Mouse (Mus musculus) heart, embryonic 16.5 days (tissue): ENCODE measurements around the gene Lpcat2b. TPM values are rescaled to one million over a fixed set of nuclear protein-coding genes. Genes with fewer than 3 reads are reported as not detected.
A peak's percentile ranks its signal among the peaks of the same experiment; 100 is the strongest.
"Not testable (repeated sequence)": the region's sequence is repeated elsewhere in the genome, so short reads cannot be mapped to it uniquely, and the experiment has no call there.

Experiments
- ATAC-seq: fragments of 200-750 bp; cut with Nextera tagmentation; replicated peaks from 2 replicates; pipeline ENCODE4 v1.8.0; 2017; ENCODE audit warnings: moderate number of reproducible peaks; ENCODE audit not compliant: insufficient read depth, low FRiP score; ENCODE audit errors: extremely low read depth
- H3K27ac ChIP-seq: fragments of 300-500 bp; sonication (generic); 2 replicates; pipeline ENCODE4 v1.5.1; 2014; ENCODE audit warnings: mild to moderate bottlenecking, low read length, control low read depth, moderate library complexity
- H3K27me3 ChIP-seq: fragments of 300-500 bp; sonication (generic); 2 replicates; pipeline ENCODE4 v1.6.1; 2014; ENCODE audit warnings: low read length, mixed read lengths; ENCODE audit not compliant: control insufficient read depth, insufficient read depth
- H3K36me3 ChIP-seq: fragments of 300-500 bp; sonication (generic); 2 replicates; pipeline ENCODE4 v1.6.1; 2014; ENCODE audit not compliant: control insufficient read depth, insufficient read depth
- H3K4me1 ChIP-seq: fragments of 300-500 bp; sonication (generic); 2 replicates; pipeline ENCODE4 v1.6.1; 2014; ENCODE audit warnings: low read length, mixed read lengths; ENCODE audit not compliant: control insufficient read depth, insufficient read depth
- H3K4me2 ChIP-seq: fragments of 300-500 bp; sonication (generic); 2 replicates; pipeline ENCODE4 v1.6.1; 2014; ENCODE audit warnings: low read depth, mild to moderate bottlenecking, control low read depth, low read length
- H3K4me3 ChIP-seq: fragments of 300-500 bp; sonication (generic); 2 replicates; pipeline ENCODE4 v1.5.1; 2014; ENCODE audit warnings: mild to moderate bottlenecking, control low read depth, low read length
- H3K9ac ChIP-seq: fragments of 300-500 bp; sonication (generic); 2 replicates; pipeline ENCODE4 v1.6.1; 2014; ENCODE audit warnings: low read length, control low read depth
- H3K9me3 ChIP-seq: fragments of 300-500 bp; sonication (generic); replicated peaks from 2 replicates; pipeline ENCODE4 v1.6.1; 2016; ENCODE audit warnings: low read length; ENCODE audit not compliant: control insufficient read depth
- WGBS: fragments of 180-500 bp; shearing (Covaris S2); extraction: QIAGEN DNeasy Blood & Tissue Kit; methylation state at CpG from one replicate; pipeline ENCODE4 v1.1.7; 2014; 5-methylcytosine and 5-hydroxymethylcytosine counted together
- polyA plus RNA-seq: library from polyadenylated mRNA; unstranded; fragments of >200 nt; fragmentation: Nextera tagmentation; extraction: Ambion mirVana; gene quantifications from 2 replicates; pipeline ENCODE4 v1.2.1, GENCODE M21; 2015

Gene Lpcat2b
- polyA plus RNA-seq, result not detected in 2 replicates

GRCm38 (mm10) chr5:107431249-107431648, at the start of gene Lpcat2b:
Gene Lpcat2b (plus strand): TSS chr5:107431549.
- no peak within 1 kb of the TSS for H3K9ac ChIP-seq
- H3K36me3 ChIP-seq, result no peaks in the 10 kb centered on the region
- no peaks in the 10 kb centered on the region for H3K27me3 ChIP-seq
- 68% methylated on average over 3 of the region's 3 CpGs for WGBS
- no peak within 1 kb of the TSS for H3K27ac ChIP-seq
- no peak for ATAC-seq
- H3K4me2 ChIP-seq, result no peak within 1 kb of the TSS
- no peak within 1 kb of the TSS for H3K4me3 ChIP-seq
- H3K9me3 ChIP-seq, result no peaks in the 10 kb centered on the region
- no peaks in the 10 kb centered on the region for H3K4me1 ChIP-seq

GRCm38 (mm10) chr5:107386448-107386847, 44.9 kb upstream of the Lpcat2b start:
- not testable (repeated sequence) for H3K9ac ChIP-seq, ATAC-seq, H3K4me1 ChIP-seq, H3K4me3 ChIP-seq, H3K36me3 ChIP-seq, H3K27ac ChIP-seq, H3K4me2 ChIP-seq, H3K9me3 ChIP-seq, H3K27me3 ChIP-seq

- no peak overlapping the region for H3K4me2 ChIP-seq
- no peaks in the 10 kb centered on the region; the same call in 1 of the 2 replicates for H3K9me3 ChIP-seq
- WGBS, result 77% methylated on average over 1 of the region's 1 CpGs
- no peaks in the 10 kb centered on the region for H3K27me3 ChIP-seq
- ATAC-seq, result no peak
- no peak overlapping the region for H3K27ac ChIP-seq
- H3K9ac ChIP-seq, result no peak overlapping the region
- H3K36me3 ChIP-seq, result peaks cover 1% of the 10 kb centered on the region
- H3K4me3 ChIP-seq, result no peak overlapping the region
- H3K4me1 ChIP-seq, result no peaks in the 10 kb centered on the region
Observed at GRCm38 (mm10) chr5:107387788-107388187, 43.6 kb upstream of the Lpcat2b start.

DNA sequence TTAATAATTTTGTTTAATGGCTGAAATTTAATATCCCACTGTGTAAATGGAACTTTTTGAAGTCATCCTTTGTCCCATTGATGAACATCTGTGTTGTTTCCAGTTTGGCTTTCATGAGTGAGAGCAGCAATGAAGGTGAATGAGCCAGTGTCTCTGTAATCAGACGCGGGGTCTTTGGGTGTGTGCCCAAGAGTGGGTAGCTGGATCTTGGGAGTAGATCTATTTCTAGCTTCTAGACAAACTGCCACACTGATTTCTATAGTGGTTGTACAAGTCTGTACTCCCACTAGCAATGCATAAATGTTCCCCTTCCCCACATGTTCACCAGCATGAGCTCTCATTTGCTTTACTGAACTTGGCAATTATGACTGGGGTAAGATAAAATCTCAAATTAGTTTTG, 42.0 kb upstream of the Lpcat2b start:
- Histone ChIP-seq H3K4me1 (no peaks in the 10 kb centered on the region), H3K9me3 (no peaks in the 10 kb centered on the region), H3K4me2 (no peak overlapping the region), H3K27me3 (no peaks in the 10 kb centered on the region), H3K27ac (no peak overlapping the region), H3K36me3 (no peaks in the 10 kb centered on the region), H3K9ac (no peak overlapping the region), H3K4me3 (no peak overlapping the region)
- no peak for ATAC-seq
- WGBS, result 92% methylated on average over 2 of the region's 2 CpGs

GRCm38 (mm10) chr5:107394437-107394836, 36.9 kb upstream of the Lpcat2b start:
- Histone ChIP-seq H3K4me3 (no peak overlapping the region), H3K9me3 (no peaks in the 10 kb centered on the region), H3K27me3 (no peaks in the 10 kb centered on the region), H3K9ac (no peak overlapping the region), H3K4me2 (no peak overlapping the region), H3K27ac (no peak overlapping the region), H3K36me3 (no peaks in the 10 kb centered on the region), H3K4me1 (no peaks in the 10 kb centered on the region)
- ATAC-seq, result no peak
- WGBS, result 44% methylated on average over 2 of the region's 2 CpGs

- Histone ChIP-seq H3K27ac (no peak within 1 kb of the TSS), H3K4me1 (peaks cover 7% of the 10 kb centered on the region), H3K4me2 (peak within 1 kb of the TSS; percentile 99), H3K27me3 (peaks cover 12% of the 10 kb centered on the region), H3K4me3 (peak within 1 kb of the TSS; percentile 75), H3K9ac (peak within 1 kb of the TSS; percentile 76), H3K9me3 (no peaks in the 10 kb centered on the region), H3K36me3 (no peaks in the 10 kb centered on the region)
- WGBS, result 28% methylated on average over 5 of the region's 5 CpGs
- no peak for ATAC-seq
Observed at GRCm38 (mm10) chr5:107402436-107402835, 28.9 kb upstream of the Lpcat2b start, which contains the start of gene Ephx4. Gene Ephx4 (plus strand): TSS chr5:107402736.

DNA sequence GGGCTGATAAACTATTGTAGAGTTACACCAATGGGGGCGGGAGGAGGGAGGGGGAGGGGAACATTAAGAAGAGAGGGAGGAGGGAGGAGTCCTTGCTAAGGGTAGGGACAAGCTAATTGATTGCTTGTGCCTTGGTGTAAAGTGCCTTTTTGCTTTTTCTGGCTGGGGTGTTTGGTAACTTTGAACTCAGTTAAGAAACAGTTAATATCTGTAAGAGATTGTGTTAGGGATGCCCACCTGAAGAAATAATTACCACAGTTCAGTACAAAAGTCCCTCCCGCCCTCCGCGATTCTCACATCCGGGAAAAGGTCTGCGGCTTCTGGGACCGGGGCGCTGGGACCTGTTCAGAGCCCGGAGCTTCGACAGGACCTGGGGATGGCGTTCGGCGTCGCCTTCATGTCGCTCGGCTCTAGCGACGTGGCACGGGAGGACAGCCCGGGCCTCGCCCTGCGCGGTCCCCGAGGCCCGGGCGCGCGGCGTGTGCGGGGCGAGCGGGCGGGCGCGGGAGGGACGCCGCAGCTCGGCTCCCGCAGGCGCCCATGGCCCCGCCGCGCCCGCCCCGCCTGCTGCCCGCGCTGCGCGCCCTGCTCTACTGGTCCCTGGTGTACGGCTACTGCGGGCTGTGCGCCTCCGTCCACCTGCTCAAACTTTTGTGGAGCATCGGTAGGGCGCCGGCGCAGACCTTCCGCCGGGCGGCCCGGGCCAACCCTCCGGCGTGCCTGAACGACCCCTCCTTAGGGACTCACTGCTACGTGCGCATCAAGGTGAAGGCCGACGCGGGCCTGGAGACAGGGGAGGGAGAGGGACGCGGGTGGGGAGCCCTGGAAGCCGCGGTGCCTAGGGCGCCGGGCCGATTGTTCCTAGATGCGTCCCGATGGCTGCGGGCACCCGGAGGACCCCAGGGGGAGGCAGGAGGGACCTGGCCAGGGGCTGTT, 28.1 kb upstream of the Lpcat2b start:
- Histone ChIP-seq H3K27me3 (peaks cover 12% of the 10 kb centered on the region), H3K27ac (no peak overlapping the region), H3K9me3 (no peaks in the 10 kb centered on the region), H3K4me2 (peak overlapping the region; percentile 99), H3K9ac (peak overlapping the region; percentile 76), H3K4me3 (peak overlapping the region; percentile 75), H3K4me1 (peaks cover 7% of the 10 kb centered on the region), H3K36me3 (no peaks in the 10 kb centered on the region)
- WGBS, result under 1% methylated on average over 80 of the region's 80 CpGs
- peak; percentile 60 for ATAC-seq

DNA sequence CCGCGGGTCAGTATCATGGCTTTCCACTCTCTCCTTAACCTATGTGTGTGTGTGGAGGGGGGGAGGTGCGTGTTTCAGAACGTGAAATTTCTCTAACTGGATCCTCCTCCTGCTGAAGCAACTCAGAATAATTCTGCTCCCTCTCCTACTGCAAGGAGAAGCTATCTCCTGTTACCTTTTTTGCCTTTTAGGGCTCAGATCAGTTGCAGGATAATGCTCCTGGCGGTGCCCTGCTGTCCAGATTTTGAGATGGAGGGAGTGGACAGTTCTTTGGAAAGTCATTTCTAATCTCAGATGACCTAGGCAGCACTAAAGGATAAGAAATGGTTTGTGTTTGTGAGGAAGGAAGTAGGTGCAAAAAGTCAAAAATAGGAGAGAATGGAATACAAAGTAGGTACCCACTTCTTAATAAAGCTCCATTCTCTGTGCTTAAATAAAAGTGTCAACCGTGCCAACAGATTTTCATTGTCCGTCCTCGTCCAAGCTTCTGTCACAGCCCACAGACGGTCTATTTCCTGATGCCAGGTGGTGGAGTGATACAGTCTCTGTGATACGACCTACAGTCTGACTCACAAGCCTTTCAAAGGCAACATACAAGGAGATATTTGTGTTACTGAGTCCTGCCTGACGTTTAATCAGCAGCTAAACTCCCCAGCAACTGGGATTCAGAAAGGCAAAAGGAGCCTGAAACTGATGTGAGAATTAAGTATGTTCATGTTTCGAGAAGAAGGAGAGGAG, 27.2 kb upstream of the Lpcat2b start:
- peaks cover 12% of the 10 kb centered on the region for H3K27me3 ChIP-seq
- no peak for ATAC-seq
- no peaks in the 10 kb centered on the region for H3K9me3 ChIP-seq
- WGBS, result 27% methylated on average over 12 of the region's 12 CpGs
- no peaks in the 10 kb centered on the region for H3K36me3 ChIP-seq
- H3K4me1 ChIP-seq, result peaks cover 7% of the 10 kb centered on the region
- H3K4me2 ChIP-seq, result peak overlapping the region; percentile 99
- H3K9ac ChIP-seq, result peak overlapping the region; percentile 76
- H3K4me3 ChIP-seq, result peak overlapping the region; percentile 75
- no peak overlapping the region for H3K27ac ChIP-seq

DNA sequence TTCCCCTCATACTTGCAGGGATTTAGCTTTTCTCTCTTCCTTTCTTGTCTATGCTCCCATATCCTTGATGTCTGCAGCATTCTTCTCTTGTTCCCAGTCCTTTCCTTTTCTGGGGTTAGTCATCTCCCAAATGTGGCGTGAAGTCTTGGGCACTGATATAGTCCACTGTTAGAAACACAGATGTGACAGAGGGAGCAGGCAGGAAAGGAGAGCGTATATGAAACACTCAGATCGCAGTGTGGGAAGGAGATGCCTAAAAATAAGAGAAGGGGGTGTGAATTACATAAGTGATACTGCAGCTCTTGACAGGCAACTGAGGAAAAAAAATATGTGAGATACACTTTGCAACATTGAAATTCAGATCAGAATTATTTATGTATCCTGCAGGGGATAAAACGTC, 26.0 kb upstream of the Lpcat2b start:
- Histone ChIP-seq H3K9ac (no peak overlapping the region), H3K36me3 (no peaks in the 10 kb centered on the region), H3K4me1 (peaks cover 7% of the 10 kb centered on the region), H3K27ac (no peak overlapping the region), H3K4me3 (no peak overlapping the region), H3K9me3 (no peaks in the 10 kb centered on the region), H3K4me2 (no peak overlapping the region), H3K27me3 (peaks cover 12% of the 10 kb centered on the region)
- ATAC-seq, result no peak
- WGBS, result 54% methylated on average over 4 of the region's 4 CpGs
